Mouse (Mus musculus): ENCODE measurements around the gene Vwa3b. TPM values are rescaled to one million over a fixed set of nuclear protein-coding genes. Genes with fewer than 3 reads are reported as not detected.

Vwa3b gene
- total RNA-seq, 2 experiments from 2014 or later, result not detected

DNA sequence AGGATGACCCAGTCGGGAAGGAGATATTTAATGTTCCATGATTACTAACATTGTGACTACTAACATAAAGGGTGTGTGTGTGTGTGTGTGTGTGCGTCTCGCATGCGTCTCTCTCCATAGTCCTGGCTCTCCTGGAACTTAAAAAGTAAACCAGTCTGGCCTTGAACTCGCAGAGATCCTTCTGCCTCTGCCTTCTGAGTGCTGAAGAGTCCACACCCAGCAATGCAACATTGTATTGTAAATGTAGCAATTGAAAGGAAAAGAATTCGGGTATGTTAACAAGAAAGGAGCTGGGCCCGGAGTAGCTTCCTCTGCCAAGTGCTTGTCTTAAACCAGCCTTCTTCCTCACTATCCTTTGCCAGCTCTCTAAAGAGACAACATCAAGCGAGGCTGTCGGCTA is 186.0 kb downstream of the Vwa3b start:
- ATAC-seq (replicated peaks; ENCODE audit: low FRiP score, poor library complexity, severe bottlenecking), result no peak

DNA sequence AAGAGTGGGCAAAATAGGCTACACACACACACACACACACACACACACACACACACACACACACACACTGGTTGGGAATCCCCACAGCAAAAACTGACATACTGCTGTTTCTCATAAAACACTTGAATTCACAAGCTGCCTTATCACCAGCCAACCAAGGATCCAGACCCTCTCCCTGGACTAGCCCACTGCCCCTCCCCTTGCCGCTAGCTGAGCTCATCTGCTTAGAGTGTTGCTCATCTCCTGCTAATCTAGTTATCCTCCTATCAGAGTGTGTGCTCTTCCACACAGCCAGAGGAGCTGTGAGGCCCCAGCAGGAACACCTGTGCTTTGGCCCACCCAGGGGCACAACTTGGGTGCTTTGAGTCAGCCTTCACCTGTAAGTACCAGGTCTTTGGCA is 187.7 kb downstream of the Vwa3b start, which contains the start of gene Cnga3:
Gene Cnga3 (plus strand): TSS at position 291 of the 400 bp plus-strand sequence.
- no peak for ATAC-seq (replicated peaks; ENCODE audit: low FRiP score, poor library complexity, severe bottlenecking)

DNA sequence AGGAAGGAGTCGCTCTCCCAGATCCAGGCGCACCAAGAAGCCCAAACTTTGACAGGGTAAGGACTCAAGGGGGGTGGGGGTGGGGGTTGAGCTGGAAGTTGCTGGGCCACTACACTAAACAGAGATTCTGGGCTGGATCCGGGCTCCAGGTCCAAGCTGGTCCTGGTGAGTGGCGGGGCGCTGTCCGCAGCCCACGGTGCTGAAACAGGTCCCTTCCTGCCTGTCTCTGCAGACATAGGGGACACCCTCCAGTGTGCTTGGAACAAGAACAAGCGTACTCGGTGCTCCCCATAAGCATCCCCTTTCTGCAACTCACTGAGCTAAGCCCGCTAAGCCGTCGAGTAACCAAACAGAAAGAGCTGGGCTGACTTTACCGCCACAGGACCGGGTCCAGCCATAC is 192.0 kb downstream of the Vwa3b start:
- ATAC-seq (replicated peaks; ENCODE audit: low FRiP score, poor library complexity, severe bottlenecking), result no peak

DNA sequence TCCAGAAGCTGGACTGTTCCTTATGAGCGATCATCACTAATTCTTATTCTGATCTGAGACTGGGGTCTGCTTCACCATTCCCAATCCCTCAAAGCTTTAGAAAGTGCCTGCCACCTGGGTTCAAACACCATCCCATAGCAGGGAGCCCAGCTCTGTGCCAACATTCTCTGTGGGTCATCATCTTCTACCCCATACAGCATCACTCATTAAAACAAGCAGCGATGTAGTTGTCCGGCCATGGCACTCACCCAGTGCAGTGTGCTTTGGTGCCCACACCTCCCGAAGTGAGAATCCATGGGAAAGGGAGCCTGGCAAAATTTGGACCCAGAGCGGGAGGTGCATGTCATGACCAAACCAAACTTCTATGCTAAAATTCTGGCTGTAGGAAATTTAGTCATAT is 193.2 kb downstream of the Vwa3b start:
- no peak for ATAC-seq (replicated peaks; ENCODE audit: low FRiP score, poor library complexity, severe bottlenecking)

DNA sequence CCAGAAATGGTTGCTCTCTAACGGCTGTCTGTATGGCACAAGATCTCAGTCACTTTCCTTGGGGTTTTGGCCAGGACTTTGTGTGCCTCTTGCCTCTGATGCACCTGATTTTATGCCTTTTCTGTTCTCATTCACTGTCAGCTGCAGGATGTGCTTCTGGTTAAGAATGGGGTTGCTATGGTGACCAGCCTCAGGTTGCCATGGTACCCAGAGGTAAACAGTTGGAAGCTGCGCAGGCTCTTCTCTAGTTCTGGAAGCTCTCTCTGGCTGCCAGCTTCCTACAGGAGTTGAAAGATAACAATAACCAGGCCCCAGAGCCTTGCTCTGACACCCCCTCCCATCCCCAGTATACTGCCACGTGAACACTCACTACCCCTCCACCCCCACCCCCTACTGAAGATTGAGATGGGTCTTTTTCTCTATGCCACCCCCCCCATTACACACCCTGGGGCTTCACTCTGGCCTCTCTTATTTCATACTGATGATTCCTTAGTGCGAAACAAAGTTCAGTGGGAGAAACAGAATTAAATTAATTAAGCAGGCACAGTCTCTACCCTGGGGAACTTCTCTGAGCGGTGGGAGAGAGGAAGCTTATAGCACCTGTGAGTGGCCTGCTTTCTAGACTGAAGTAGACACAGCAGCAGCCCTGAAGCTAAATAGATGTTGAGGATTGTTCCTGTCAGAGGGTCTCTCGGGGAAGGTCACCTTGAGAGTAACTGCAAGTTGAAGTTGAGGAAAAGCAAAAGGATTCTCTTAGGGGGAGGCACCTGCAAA is 193.9 kb downstream of the Vwa3b start:
- no peak for ATAC-seq (replicated peaks; ENCODE audit: low FRiP score, poor library complexity, severe bottlenecking)

DNA sequence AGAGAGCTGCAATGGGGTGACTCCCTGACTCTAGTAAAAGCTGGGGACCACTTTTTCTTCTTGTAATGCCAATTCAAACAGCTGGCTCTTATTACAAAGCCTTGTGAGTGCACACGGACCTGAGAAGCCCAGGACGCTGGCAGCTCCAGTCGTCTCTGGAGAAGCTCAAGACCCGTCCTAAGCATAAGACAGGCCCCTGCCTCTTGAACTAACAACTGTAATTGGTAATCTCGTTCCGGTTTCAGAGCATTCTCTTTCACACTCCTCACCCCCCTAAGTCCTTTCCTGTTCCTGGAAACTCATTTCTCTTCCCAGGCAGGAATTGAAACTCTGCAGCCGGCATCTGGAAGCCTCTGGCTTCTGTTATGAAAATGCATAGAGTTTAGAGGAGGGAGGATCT is 195.6 kb downstream of the Vwa3b start:
- no peak for ATAC-seq (replicated peaks; ENCODE audit: low FRiP score, poor library complexity, severe bottlenecking)

DNA sequence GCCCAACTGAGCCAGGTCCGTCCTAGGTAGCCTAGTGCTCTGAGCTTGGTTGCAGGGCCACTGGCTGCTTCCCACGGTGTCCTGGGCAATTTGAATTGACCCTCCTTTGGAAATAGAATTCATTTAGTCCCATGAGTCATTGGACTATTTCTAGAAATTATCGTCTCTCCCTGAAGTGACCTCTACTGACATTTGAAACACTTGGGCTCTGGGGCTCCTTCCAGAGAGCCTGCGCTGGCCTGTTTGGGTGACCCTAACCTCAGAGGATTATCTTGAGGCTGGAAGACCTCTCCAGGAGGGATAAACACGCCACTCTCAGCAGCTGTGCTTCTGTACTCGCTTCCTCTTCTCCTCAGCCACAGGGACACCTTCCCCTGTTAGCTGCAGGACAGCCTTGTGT is 204.0 kb downstream of the Vwa3b start:
- ATAC-seq (replicated peaks; ENCODE audit: low FRiP score, poor library complexity, severe bottlenecking), result no peak

DNA sequence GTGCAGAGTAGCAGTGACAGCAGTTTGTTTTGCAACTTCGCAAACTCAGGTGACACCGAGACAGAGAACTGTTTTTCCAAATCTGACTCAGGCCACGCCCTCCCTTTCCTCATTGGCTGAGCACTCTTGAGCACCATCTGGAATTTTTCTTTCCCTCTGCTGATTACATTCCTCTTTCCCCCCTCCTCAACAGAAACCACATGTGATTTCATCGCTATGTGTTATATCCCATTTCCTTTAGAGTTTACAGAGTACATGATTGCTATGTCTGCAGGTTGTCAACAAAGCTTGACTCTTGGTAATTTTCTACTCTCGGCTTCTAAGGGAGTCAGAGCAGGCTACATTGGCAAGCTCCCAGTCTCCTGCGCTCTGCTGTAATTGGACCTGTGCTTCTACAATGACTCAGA is 204.9 kb downstream of the Vwa3b start:
- no peak for ATAC-seq (replicated peaks; ENCODE audit: low FRiP score, poor library complexity, severe bottlenecking)

Other genes with a start within 250 kb of the Vwa3b start
- gene Tmem131, start 82.9 kb upstream of the Vwa3b start, total RNA-seq (2015; ENCODE audit: low replicate concordance), result 128 and 139 TPM in 2 replicates
- gene Tmem131, start 82.9 kb upstream of the Vwa3b start, total RNA-seq (2017; ENCODE audit: low replicate concordance), result 80.9 and 83.9 TPM in 2 replicates
- gene Cnga3, start 187.8 kb downstream of the Vwa3b start, total RNA-seq (2015; ENCODE audit: low replicate concordance), result not detected in 2 replicates
- gene Cnga3, start 187.8 kb downstream of the Vwa3b start, total RNA-seq (2017; ENCODE audit: low replicate concordance), result not detected in 2 replicates

All from erythroid progenitor cell, adult 5-6 weeks (primary cell).